Mouse (Mus musculus) C2C12 (cell line): ENCODE data around the gene Rnf144a. TPM values are rescaled to one million over a fixed set of nuclear protein-coding genes. Genes with fewer than 3 reads are reported as not detected.

Experiments
- H3K27me3 ChIP-seq: one replicate; pipeline ENCODE4 v1.6.1; 2011; ENCODE audit not compliant: control insufficient read depth, insufficient read depth, insufficient read length
- H3K36me3 ChIP-seq: one replicate; pipeline ENCODE4 v1.6.1; 2011; ENCODE audit not compliant: control insufficient read depth, insufficient read depth
- H3K4me3 ChIP-seq: one replicate; pipeline ENCODE4 v1.5.1; 2011; ENCODE audit warnings: mild to moderate bottlenecking, control low read depth; ENCODE audit not compliant: poor library complexity, insufficient read depth, severe bottlenecking
- H3K79me2 ChIP-seq: one replicate; pipeline ENCODE4 v1.6.1; 2011; ENCODE audit not compliant: control insufficient read depth, insufficient read depth
- H3K79me3 ChIP-seq: one replicate; pipeline ENCODE4 v1.6.1; 2011; ENCODE audit warnings: low read depth, control low read depth
- H3ac ChIP-seq: one replicate; pipeline ENCODE3; 2011; ENCODE audit warnings: low read depth; ENCODE audit not compliant: control insufficient read depth, insufficient read length
- CEBPB ChIP-seq: IDR thresholded peaks from one replicate; pipeline ENCODE4 v1.6.1; 2011; ENCODE audit warnings: low read depth, mild to moderate bottlenecking, control low read depth, moderate library complexity
- CTCF ChIP-seq: IDR thresholded peaks from one replicate; pipeline ENCODE4 v1.5.1; 2011; ENCODE audit not compliant: control insufficient read depth, insufficient read depth, insufficient read length
- FOSL1 ChIP-seq: IDR thresholded peaks from one replicate; pipeline ENCODE4 v1.8.0; 2011; ENCODE audit warnings: mild to moderate bottlenecking, low read length; ENCODE audit not compliant: poor library complexity, insufficient read depth, severe bottlenecking
- MAX ChIP-seq: IDR thresholded peaks from one replicate; pipeline ENCODE4 v1.6.1; 2011; ENCODE audit warnings: mild to moderate bottlenecking, control low read depth
- MYOD1 ChIP-seq: IDR thresholded peaks from one replicate; pipeline ENCODE4 v1.6.1; 2011; ENCODE audit warnings: low read depth; ENCODE audit not compliant: control insufficient read depth, insufficient read length
- MYOG ChIP-seq: IDR thresholded peaks from one replicate; pipeline ENCODE4 v1.6.1; 2011; ENCODE audit not compliant: control insufficient read depth, insufficient read length; ENCODE audit errors: extremely low read depth
- USF1 ChIP-seq: IDR thresholded peaks from one replicate; pipeline ENCODE4 v1.6.1; 2011; ENCODE audit warnings: low read depth, mild to moderate bottlenecking, control low read depth, moderate library complexity
- polyA plus RNA-seq: library from polyadenylated mRNA; unstranded; fragments of >200 nt; fragmentation: generic; extraction: Trizol; gene quantifications from one replicate; pipeline ENCODE4 v1.2.1, GENCODE M21; 2012; ENCODE audit warnings: missing spikeins

The Rnf144a gene
- polyA plus RNA-seq, 1 experiment: not detected

GRCm38 (mm10) chr12:26404781-26405702 lies 10.0 kb downstream of the Rnf144a start:
- no peaks in the 10 kb centered on the region for H3K27me3 ChIP-seq
- H3K4me3 ChIP-seq: no peak overlapping the region
- no peak overlapping the region for H3ac ChIP-seq
- H3K36me3 ChIP-seq: no peaks in the 10 kb centered on the region
- no peaks in the 10 kb centered on the region for H3K79me3 ChIP-seq
- no peak for TF ChIP-seq MYOG
- TF ChIP-seq FOSL1: no peak
- no peak for TF ChIP-seq MYOD1
- TF ChIP-seq USF1: no peak
- TF ChIP-seq CEBPB: no peak
- no peak for TF ChIP-seq MAX
- no peaks in the 10 kb centered on the region for H3K79me2 ChIP-seq

- TF ChIP-seq CEBPB (no peak), USF1 (no peak), MYOG (no peak), MAX (no peak), CTCF (no peak), FOSL1 (no peak), MYOD1 (no peak)
- Histone ChIP-seq H3K79me2 (no peaks in the 10 kb centered on the region), H3K36me3 (no peaks in the 10 kb centered on the region), H3ac (no peak overlapping the region), H3K4me3 (no peak overlapping the region), H3K27me3 (no peaks in the 10 kb centered on the region), H3K79me3 (no peaks in the 10 kb centered on the region)
Measured at GRCm38 (mm10) chr12:26403372-26404125, 11.5 kb downstream of the Rnf144a start.

GRCm38 (mm10) chr12:26401696-26402470 lies 13.2 kb downstream of the Rnf144a start:
- H3K27me3 ChIP-seq: no peaks in the 10 kb centered on the region

GRCm38 (mm10) chr12:26401254-26401653 lies 13.8 kb downstream of the Rnf144a start:
- Histone ChIP-seq H3K36me3 (no peaks in the 10 kb centered on the region), H3K27me3 (no peaks in the 10 kb centered on the region), H3K79me2 (no peaks in the 10 kb centered on the region), H3ac (no peak overlapping the region), H3K4me3 (no peak overlapping the region), H3K79me3 (no peaks in the 10 kb centered on the region)
- no peak for TF ChIP-seq MYOD1
- no peak for TF ChIP-seq CEBPB
- TF ChIP-seq MAX: no peak
- TF ChIP-seq FOSL1: no peak
- TF ChIP-seq MYOG: no peak
- TF ChIP-seq CTCF: no peak
- no peak for TF ChIP-seq USF1

More at GRCm38 (mm10) chr12:26401696-26402470, 13.2 kb downstream of the Rnf144a start:
- TF ChIP-seq CEBPB (no peak), MAX (no peak), USF1 (no peak), MYOG (no peak), CTCF (no peak), FOSL1 (no peak), MYOD1 (no peak)
- Histone ChIP-seq H3K79me3 (no peaks in the 10 kb centered on the region), H3K4me3 (no peak overlapping the region), H3ac (no peak overlapping the region), H3K79me2 (no peaks in the 10 kb centered on the region), H3K36me3 (no peaks in the 10 kb centered on the region)

- TF ChIP-seq MAX (no peak), CEBPB (no peak), FOSL1 (no peak), MYOG (no peak), CTCF (no peak), MYOD1 (no peak), USF1 (no peak)
- H3K36me3 ChIP-seq: no peaks in the 10 kb centered on the region
- no peaks in the 10 kb centered on the region for H3K79me3 ChIP-seq
- H3ac ChIP-seq: no peak overlapping the region
- H3K4me3 ChIP-seq: no peak overlapping the region
- H3K27me3 ChIP-seq: no peaks in the 10 kb centered on the region
- H3K79me2 ChIP-seq: no peaks in the 10 kb centered on the region
Measured at GRCm38 (mm10) chr12:26400762-26401161, 14.3 kb downstream of the Rnf144a start.
